Mouse (Mus musculus) 3T3-L1 (cell line): ENCODE data around the gene Dpyd.

ENCODE experiments used
- DNase-seq: peaks from one replicate; pipeline ENCODE4 v3.0.0-alpha.2; 2015; ENCODE audit warnings: low read depth, low spot score

Dpyd gene

DNA sequence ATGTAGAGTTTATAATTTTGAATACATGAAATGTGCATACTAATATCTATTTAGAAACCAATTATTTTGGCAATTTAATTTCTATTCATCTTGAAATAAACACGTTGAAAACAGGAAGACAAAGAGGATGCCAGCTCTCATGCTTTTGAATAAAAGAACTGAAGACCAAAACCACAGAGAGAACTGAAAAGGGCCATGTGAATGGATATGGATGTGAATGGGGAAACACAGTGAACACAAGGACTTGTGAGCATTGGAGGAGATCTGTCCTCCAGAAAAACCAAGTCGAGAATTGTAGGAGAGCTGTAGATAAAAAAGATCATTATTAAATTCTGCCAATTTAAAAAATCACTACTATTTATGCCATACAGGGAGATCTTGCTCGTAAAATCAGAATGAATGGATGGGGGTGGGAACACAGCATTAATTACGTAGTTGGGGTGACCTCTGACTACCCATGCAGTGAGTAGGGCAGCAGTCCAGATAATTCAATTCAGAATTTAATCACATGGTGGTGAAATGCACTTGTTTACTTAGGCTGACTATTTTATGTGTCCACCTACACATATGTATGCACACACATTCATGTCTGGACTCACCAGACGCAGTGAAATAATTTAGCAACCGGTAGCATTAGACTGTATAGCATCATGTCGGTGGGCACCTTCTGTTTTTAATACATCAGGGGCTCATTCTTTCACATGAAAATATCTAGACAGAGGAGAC is 114.3 kb downstream of the Dpyd start:
- DNase-seq, result no peak

DNA sequence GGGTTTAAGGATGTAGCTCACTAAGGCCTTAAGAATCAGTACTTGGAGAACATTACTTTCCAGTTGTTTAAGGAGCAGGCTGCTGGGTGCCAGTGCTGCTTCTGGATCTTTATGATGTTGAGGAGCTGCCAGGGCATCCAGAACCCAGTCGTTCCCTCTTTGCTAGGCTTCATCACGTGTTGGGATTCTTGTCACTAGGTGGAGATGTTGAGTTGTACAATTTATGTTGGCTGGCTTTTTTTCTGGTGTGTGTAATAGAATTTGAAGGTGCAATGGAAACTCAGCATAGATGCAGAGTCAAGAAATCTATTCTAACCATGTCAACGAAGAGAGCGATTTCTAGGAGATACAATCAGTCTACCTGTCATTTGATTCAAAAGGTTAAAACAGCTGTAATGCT is 118.9 kb downstream of the Dpyd start:
- DNase-seq, result peak; percentile 15

DNA sequence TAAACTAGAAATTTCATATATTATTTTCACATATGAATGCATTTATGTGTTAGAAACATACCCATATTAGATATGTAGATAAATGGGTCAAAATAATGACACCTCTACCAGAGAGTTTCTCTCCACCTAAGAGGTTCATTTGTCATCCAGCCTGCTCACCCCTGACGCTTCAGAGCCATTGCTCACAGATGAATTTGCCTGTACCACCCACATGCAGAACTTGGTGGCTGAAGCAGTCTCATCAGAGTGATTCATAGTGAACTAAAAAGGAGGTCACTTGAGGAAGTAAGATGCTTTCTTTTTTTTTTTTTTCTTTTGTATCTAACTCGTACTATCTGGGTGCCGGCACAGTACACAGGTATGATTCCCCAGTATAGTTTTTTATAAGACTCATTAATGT is 188.3 kb downstream of the Dpyd start:
- no peak for DNase-seq

DNA sequence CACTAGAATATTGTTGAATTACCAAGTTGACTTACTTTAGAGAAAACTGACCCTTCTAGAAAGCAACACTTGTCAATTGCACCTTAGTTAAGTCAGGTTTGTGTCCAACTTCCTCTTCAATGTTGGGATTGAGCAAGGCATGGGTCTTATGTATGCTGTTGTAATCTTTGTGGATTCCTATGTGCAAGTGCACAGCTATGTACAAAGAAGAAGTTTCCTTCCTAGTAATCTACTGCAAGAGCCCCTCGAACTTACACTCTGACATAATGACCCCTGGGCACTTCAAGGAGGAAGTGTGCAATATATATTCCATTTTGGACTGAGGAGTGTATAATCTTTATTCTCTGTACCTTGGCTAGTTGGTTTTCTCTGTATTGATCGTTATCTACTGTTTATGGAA is 191.7 kb downstream of the Dpyd start:
- no peak for DNase-seq

DNA sequence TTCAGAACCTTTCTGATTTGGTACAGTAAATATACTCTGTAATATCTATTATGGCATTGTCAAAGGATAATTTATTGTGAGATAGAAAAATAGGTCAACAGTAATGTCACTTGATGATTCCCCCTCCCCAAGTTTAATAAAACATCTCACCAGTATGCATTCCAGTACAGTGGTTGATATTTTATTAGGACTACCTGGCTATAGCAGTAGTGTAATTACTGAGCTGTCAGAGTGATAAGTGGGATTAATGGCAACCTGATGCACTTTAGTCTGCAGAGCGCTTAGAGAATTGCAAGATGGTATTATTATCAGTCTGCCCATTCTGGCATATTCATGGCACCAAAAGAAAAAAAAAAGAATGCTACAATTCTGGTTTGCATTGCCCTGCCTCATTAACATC is 194.2 kb downstream of the Dpyd start:
- no peak for DNase-seq

DNA sequence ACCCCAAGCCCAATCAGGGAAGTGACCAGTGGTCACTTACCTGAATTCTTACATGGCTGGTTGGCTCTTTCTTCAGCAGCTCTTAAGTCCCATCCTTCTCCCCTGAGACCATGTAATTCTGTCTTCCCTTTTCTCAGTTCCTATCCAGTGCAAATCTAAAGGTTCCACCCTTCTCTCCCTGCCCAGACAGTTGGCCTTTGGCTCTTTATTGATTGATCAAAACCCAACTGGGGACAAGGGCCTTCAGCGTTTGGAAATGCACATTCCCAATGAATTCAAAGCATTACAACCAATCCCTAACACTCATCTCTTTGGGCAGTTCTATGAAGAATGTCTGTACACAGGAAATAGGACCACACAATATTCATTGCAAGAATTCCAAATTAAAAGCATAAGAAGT is 251.0 kb downstream of the Dpyd start:
- no peak for DNase-seq

DNA sequence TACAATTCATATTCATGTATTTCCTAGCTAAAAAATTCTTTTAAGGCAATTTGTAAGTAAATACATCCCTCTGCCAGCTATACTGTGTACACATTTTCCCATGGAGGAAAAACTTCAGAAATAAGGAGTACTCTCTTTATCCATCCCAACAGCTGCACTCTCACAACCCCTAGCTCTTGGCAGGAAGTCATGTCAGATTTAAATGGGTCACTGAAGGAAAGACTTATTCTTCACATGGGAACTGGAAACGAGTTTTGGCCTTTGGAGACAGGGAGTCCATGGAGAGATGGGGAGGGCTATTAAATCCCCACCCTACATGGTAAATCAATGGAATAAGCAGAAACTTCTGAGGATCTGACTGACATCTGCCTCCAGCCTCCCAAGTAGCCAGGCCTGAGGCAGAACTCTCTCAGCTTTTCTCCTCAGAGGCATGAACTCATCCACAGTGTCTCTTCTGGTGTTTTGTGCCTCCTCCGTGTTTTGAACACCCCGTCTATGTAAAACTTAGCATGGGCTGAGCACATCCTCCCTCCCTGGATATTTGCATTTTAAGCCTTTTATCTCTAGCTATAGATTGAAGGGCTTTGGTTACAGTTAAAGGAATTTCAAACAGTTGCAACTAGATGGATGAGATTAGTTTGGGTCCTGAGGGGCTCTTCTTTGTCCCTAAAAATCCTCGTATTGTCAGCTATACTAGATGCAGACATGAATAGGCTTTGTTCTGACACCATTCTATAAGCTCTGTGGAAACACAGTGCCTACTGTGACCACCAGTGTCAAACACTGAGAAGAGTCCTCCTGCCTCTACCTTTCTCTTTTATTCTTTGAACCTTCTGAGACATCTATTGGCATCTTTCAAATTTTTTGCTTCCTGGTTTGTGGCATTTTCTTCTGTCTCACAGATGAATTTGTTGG is 288.9 kb downstream of the Dpyd start:
- DNase-seq, result no peak

DNA sequence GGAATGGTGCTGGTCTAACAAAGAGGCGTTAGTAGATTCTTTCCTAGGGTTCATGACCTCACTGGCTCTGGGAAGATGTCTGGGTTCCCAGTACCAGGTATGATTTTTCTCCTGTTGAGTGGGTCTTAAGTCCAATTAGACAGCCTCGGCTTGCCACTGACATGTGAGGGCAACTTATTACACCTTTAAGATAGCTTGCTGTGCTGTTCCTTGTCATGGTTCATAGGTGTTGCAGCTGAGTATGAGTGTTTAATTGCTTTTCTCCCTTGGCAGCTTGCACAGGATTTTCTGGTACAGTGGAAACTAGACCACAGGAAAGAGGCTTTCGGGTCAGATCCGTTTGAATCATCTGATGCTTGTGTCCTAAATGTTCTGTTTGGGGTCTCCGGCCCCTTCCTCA is 290.8 kb downstream of the Dpyd start:
- no peak for DNase-seq

DNA sequence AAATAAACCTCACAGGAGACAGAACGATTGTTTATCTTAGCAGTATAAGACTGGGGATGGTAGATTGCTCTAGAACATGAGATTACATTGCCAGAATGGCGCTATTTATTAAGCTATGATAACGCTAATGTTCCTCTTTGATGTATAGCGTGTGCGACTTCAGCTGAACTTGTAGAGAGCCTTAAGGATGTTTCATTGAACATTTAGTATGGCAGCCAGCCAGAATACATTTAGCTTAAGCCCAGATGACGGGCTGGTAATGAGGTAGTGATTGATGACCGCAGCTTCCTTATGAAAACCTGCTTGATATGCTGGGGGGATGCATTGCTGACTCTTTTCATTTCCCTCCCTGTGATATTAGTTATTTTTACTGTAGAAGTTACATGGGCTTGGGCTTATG is 293.5 kb downstream of the Dpyd start:
- no peak for DNase-seq

DNA sequence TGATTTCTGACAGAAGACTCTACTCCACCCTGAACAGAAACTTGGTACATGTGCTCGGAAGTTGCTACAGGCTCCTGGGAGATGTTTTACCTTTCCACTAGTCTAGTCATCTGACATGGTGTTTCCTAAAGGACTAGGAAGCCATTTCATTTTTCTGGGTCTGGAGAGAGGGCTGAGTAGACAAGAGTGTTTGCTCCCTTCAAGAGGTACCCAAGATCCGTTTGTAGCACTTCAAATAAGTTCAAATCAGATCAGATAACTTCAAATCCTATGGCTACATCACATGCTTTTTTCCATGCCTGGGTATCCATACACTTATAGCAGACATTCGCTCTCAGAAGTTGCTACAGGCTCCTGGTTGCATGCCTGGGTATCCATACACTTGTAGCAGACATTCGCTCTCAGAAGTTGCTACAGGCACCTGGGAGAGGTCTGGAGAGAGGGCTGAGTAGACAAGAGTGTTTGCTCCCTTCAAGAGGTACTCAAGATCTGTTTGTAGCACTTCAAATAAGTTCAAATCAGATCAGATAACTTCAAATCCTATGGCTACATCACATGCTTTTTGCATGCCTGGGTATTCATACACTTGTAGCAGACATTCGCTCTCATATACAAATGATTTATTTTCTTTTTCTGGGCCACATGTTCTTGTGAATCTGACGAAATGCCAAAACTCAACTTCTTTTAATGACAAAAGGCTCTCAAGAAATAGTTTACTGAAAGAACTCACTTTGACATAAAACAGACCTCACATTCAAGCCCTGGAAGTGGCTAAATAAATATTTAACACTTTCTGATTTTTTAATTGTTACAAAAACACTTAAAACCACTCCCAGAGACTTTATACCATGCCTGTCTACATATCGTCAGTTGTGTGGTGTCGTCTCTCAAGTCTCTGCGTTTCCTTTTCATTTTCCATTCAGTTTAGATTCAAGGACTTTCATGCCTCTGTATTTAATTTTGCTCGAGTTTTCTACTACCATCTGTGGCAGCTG is 307.5 kb downstream of the Dpyd start:
- no peak for DNase-seq

DNA sequence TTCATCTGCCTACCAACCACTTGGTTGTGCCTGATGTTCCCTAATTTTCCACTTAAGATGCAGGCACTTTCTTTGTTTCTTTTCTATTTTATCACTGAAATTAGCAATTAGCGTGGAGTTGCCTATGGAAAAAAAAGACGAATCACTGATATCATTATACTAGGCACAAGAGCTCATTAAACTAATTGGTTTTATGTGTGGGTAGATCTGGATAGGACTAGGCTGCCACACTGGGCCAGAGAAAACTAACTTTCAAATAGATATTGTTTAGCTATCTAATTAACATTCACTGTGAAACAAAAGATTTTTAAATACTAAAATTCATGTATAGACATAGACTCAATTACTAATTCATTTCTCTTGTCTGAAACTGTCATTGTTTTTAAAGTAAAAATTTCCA is 313.9 kb downstream of the Dpyd start:
- no peak for DNase-seq

DNA sequence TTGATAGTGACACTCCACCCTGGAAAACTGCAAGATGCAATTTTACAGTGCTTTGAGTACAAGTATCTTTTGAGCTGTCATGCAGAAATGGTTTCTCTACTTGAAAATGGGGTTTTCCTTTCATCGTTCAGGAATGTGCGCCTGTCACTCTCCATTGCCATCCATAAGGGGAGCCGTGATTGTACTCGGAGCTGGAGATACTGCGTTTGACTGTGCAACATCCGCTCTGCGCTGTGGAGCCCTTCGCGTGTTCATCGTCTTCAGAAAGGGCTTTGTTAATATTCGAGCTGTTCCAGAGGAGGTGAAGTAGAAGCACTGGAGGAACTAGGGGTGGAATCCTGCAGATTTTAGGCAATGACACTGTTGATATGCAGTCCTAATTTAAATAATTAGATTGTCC is 337.1 kb downstream of the Dpyd start:
- no peak for DNase-seq

DNA sequence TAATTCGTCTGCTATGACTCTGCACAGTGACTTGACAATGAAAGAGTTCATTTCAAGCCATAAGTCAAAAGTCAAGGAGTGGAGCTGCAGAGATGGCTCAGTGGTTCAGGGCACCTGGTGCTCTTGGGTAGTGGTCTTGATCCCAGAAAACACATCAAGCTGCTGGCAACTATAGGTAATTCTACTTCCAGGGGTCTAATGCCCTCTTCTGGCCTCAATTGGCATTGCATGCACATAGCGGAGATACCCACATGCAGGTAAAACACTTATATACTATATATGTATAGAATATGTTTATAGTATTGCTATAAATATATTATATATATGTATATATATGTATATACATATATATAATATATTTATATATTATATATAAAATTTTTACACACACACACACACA is 429.4 kb downstream of the Dpyd start:
- no peak for DNase-seq

DNA sequence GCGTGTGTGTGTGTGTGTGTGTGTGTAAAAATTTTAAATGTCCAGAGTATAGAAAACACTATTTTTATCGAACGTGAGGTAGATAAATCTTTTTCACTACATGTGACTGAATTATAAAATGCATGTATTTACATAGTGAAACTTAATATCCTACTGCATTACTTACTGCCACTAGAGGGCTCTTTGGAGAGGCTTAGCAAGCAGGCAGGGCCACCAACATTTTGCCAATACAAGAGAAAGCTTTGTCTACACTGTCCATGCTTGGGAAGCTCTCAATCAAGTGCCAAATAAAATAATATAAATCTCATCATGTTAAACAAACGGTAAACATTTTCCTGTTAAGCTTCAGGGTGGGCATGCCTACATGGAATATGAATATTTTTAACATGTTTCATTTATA is 429.9 kb downstream of the Dpyd start:
- peak; percentile 12 for DNase-seq

DNA sequence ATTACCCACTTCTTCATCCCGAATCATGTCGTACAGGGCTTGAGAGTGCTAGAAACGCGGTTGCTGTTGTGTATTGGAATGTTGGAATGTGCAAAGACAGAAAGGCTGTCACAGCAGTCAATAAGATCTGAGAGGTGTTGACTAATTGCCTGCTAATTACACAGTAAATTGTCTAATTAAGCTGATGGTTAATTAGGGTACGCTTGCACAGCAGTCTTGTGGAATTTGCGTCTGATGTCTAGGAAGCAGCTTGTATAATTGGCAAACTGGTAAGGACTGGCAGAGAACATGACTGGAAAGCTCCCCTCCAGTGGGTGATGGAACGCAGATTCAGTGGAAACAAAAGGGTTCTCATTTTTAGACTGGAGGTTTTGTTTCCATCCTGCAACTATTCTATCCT is 459.3 kb downstream of the Dpyd start:
- DNase-seq, result no peak

DNA sequence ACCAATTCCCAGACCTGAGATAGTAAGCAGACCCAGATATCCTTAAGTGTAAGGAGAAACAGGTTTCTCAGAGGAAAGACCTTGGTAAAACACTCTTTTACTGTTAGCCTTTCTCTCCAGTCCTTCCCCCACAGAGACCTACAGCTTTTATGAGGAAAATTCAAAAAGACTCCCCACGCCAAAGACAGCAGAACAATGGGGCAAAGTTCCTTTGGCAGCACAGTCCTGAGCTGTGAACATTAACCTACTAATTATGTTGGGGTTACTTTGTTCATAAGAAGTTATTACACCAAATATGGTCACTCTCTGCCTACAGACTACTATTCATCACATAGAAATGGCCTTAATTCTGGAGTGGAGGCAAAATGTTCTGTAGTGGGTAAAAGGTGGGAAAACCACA is 480.7 kb downstream of the Dpyd start:
- DNase-seq, result no peak

DNA sequence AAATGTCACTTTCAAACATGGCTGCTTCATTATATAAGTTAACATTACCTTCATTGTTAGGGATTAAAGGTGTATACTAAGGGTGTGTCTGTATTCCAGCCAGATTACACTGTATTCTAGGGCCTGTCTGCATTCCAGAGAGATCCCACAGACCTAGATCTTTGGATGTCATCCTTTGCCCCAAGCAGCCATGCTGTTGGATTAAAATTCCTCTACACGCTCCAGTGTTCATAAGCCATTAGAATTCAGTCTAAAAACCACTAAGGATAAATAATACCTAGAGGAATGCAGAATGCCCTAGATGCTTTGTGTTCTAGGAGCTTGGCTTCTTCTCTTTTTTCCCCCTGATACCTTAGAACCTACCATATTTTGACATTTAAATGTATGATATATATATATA is 494.2 kb downstream of the Dpyd start:
- no peak for DNase-seq

DNA sequence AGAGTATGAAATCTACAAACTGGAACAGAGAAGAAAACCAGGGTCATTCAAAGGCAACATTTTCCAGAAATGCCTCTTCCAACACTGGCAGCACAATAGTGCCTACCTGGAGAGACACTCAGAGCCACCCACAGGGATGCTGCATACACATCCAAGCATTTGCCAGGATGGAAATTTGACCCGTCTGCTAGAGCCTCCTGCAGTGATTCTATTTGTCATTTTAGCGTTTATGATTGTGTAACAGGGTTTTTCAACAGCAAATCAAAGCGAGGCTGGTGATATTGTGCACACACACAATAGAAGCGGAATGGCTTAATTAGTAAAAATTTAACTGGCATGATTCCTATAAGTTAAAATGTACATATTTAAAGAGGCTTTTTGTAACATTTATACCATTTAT is 501.3 kb downstream of the Dpyd start:
- DNase-seq, result no peak

DNA sequence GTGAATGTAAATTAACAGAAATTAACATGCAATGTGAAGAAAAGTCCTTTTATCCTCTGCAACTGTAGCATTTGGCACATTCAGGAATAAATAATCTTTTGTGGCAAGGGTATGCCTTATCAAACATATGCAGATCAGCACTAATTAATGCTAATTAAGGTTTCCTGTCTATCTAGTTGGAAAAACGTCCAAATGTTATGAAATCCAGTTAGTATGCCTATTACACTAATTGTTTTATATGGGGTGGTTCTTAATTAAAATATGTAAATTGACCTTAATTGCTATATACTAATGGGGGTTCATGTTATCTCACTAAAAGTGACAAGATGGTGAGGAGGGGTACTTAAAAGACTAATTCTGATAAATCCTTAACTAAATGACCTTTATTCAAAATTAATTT is 501.7 kb downstream of the Dpyd start:
- no peak for DNase-seq

DNA sequence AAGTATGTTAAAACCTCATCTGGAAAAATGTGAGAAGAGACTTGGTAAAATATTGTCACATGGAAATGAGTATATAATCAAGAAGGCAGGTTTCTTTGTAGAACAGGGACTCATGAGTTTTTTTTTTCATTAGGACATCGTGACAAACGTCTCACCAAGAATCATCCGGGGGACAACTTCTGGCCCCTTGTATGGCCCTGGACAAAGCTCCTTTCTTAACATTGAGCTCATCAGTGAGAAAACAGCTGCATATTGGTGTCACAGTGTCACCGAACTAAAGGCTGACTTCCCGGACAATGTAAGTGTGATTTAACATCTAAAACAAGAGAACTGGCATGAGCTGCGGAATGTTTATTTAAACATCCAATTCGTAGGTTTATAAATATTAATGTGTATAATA is 502.8 kb downstream of the Dpyd start:
- DNase-seq, result no peak

DNA sequence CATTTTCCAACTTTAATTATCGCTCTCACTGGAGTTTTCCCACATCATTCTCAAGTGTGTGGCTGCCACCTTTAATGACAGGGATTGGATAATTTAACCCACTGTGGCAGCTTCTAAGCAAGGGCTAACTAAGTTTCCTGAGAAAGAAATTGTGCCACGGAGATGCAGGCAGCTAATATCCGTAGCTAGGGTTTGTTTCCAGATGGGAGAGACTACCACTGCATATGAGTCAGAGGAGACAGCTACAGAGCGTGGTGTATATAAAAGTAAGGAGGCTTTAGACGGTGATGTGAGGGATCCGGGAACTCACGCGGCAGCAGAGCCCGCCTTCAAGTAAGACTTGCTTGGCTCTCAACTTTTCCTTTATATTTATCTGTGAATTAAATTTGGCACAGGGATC is 505.3 kb downstream of the Dpyd start:
- DNase-seq, result no peak

DNA sequence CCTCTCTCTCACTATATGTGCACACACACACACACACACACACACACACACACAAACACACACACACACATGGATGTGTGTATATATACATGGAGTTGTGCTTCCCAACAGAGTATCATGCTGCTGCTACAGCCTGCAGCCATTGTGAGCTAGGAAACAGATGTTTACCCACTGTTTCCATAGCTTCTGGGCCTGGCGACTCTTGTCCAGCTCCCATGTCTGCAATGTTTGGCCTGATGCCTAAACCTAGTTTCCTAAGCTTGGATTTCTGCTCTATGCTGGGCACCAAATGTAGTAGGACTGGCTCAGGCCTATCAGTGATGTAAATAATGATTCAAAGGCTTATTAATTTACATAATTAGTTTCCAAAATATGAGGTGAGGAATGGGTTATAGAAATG is 524.7 kb downstream of the Dpyd start:
- DNase-seq, result no peak
